Mouse (Mus musculus) telencephalon, adult 2 months (tissue): ENCODE results near the gene Itpr3.

Experiments
- DNase-seq: peaks from one replicate; pipeline ENCODE4 v3.0.0-alpha.2; 2011; ENCODE audit warnings: low read depth, low spot score

The Itpr3 gene

GRCm38 (mm10) chr17:27118676-27119539 is 61.8 kb downstream of the Itpr3 start:
- DNase-seq, result no peak

- DNase-seq, result no peak
Measured at GRCm38 (mm10) chr17:27119540-27119895, 62.4 kb downstream of the Itpr3 start.

- DNase-seq, result no peak
Measured at GRCm38 (mm10) chr17:27119954-27120353, 62.9 kb downstream of the Itpr3 start.

- DNase-seq, result no peak
Measured at GRCm38 (mm10) chr17:27120561-27121024, 63.5 kb downstream of the Itpr3 start.

DNA sequence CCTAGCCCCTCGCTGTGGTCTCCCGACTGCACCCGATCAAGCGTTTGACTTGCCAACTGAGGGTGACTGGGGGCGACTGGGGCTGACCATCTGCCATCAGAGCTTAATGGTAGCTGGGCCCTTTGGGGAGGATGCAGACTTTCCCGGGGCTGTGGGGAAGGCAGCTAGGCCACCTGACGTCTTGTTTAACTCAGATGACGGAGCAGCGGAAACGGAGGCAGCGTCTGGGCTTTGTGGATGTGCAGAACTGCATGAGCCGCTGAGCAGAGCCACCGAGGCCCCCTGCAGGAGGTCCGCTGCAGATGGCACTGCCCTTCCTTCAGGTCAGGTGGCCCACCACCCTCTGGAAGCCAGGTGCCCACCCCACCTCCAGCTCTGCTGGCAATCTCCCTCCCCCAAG is 64.2 kb downstream of the Itpr3 start:
- no peak for DNase-seq

DNA sequence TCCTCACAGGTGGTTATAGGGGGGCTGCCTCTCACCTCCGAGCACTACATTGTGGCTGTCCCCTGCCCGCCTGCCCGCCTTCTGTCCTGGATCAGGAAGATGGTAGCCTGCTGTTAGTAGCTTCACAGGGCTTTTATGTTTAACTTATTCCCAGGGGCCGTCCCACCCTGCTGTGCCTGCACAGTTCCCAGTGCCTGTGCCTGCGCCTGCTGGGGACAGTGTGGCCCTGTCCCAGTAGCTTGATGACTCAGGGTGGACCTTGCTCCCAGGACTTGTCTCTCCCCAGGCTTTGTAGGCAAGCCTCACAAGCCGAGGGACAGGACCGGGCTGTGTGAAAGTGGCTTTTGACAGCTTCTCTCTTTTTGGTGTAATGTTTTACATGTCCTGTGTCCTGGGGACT is 64.7 kb downstream of the Itpr3 start:
- no peak for DNase-seq

DNA sequence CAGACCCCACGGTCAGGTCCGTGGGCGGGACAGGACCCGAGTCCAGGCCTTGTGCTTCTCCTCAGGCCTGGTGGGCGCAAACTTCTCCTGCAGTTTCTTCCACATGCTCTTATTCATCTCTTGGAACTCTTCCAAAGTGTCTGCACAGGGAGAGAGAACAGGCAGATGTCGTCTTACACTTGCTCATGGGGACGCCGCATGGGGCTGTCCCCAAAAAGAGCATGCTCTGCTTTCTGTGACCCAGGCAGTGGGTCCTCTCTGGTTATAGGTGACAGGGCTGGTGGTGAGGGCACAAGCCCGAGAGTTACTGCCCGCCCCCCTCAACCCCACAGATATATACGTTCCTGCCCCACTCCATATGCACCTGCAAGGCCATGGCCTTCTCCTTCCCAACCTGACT is 65.6 kb downstream of the Itpr3 start:
- DNase-seq, result no peak

DNA sequence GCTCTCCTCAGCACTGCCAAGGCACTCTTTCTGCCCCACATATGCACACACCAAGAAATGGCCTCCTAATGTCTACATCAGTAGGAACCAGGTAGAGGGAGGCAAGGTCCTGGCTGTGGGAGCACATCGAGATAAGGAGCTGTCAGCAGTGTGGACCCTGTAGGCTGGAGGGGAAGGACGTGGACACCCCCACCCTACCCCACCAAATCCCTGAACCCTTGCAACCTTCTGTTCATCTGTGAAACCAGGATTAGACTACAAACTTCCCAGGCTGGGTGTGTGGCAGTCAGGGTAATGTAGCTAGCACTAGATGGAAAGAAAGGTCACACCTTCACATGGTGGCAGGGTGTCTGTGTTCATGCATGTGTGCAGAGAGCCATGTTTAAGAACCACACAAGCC is 66.0 kb downstream of the Itpr3 start:
- DNase-seq, result no peak

DNA sequence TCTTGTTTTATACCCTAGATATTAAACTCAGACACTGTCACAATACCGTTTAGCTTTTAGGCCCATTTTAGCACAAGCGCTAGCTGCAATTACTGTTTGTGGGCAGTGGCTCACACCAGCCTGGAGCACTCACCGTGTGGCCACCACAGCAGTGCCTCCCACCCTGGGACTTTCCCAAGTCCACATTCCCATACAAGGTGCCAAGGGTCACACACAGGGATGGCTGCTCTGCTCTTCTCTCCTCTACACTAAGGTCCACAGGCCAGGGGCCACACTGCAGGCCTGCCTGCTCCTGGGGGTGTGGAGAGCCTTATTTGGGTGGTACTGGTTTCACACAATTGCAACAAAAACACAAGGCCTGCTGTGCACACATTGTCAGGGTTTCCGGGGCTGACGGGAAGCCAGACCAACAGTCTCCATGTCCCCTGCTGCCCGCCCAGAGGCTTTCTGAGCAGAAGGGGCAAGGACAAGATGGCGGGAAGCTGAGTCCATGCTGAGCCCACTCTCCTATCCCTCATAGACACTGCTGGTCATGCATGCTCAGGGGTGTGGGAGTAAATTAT is 66.8 kb downstream of the Itpr3 start:
- no peak for DNase-seq

DNA sequence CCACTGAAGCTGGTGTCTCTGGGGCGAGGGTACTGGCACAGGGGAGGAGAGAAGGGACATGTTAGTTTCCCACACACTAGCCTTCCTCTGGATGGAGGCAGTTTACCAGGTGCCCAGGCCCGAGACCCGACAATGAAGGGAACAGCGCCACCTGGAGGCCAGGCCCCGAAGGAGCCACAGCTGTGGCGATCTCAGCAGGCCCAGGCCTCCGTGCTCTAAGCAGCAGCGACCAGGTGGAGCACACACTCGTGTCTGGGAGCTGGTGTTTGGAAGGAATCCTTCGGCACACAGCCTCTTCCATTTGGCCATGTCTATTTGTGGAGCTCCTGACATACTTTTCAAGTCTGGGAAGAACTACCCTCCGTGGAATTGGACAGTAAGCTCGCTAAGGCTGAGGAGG is 68.1 kb downstream of the Itpr3 start:
- peak; percentile 66 for DNase-seq

- no peak for DNase-seq
Measured at GRCm38 (mm10) chr17:27125669-27126202, 68.6 kb downstream of the Itpr3 start.

- DNase-seq, result no peak
Measured at GRCm38 (mm10) chr17:27126974-27127373, 69.9 kb downstream of the Itpr3 start.

DNA sequence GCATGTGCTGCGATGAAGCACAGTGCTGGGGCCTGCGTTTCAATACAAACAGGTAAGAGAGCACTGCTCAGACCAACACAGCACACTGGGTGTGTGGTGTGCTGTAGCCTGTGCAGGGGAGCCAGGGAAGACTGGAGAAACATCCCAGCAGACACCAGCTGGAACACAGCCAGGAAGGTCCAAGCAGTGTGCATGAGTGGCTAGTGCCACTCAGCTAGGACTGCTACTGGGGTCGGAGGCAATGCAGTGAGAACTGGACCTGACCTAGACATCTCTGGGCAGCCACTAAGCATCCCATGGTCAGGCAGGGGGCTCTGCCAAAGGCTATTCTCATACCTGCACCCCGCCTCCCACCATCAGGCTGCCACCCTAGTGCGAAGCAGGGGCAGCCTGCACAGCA is 71.1 kb downstream of the Itpr3 start:
- DNase-seq, result no peak

GRCm38 (mm10) chr17:27129291-27129690 is 72.2 kb downstream of the Itpr3 start:
- DNase-seq, result no peak

DNA sequence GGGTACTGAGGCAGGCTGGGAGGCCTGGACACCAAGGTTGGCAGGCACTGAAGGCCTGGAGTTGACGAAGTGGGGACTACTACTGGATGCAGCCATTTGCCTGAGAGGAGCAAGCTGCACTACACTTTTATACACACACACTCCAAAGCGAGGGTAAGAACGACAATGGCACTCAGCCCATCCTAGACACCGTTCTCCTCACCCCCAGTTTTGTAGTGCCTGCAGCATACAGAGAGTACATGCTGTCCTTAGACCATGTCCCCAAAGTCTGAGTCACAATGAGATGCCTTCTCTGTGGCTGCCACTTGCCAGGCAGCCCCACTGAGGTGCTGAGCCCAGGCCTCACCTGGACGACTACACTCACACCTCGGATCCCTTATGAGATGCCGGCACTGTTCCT is 72.7 kb downstream of the Itpr3 start:
- DNase-seq, result no peak

- DNase-seq, result no peak
Measured at GRCm38 (mm10) chr17:27130246-27130645, 73.1 kb downstream of the Itpr3 start.

- DNase-seq, result no peak
Measured at GRCm38 (mm10) chr17:27131240-27131665, 74.1 kb downstream of the Itpr3 start.

- DNase-seq, result peak; percentile 74
Measured at GRCm38 (mm10) chr17:27132238-27132637, 75.1 kb downstream of the Itpr3 start.

DNA sequence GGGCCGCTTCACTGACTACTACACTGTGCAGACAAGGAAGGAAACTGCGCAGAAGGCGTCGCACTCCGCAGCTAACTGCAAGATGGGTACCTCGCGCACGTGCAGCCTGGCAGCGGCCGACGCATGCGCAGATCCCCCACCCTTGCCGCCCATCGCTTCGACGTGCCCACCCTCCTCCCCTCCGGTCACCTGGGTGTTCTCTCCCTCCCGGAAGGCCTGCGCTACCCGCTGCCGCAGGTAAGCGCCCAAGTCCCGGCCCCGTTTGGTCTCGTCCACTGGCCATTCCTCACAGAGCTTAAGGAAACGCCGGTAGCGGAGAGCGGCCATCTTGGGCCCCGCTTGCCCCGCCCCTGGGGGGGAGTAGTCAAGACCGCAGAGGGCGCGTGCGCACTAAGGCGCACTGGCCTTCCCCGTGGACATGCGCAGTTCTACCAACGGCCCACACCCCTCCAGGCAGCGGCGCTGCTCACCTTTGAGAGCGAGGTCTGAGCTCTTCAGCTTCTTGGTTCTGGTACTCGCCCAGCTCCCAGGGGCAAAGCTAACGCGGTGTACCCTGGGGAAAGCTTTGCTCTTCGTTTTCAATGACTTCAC is 76.5 kb downstream of the Itpr3 start, which contains the start of gene Uqcc2:
Gene Uqcc2, minus strand, starts transcription at position 366 of the 591 bp plus-strand sequence.
- DNase-seq, result peak; percentile 92

GRCm38 (mm10) chr17:27134187-27134586 is 77.1 kb downstream of the Itpr3 start:
- DNase-seq, result no peak

DNA sequence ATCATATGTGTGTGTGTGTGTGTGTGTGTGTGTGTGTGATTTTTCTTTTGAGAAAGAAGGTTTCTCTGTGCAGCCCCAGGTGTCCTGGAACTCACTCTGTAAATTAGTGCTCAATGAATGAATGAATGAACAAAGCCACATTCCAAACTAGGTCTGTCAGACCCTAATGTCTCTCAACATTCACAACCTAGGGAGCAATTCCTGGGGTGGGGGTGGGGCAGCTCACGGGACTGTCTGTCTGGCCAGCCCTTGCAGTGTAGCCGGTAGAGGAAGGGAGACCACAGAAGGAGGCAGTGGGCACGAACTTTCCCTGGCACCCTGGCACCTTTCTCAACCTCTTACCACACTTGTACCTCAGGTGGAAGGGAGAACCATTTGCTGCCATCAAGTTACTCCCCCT is 77.6 kb downstream of the Itpr3 start:
- DNase-seq, result no peak

DNA sequence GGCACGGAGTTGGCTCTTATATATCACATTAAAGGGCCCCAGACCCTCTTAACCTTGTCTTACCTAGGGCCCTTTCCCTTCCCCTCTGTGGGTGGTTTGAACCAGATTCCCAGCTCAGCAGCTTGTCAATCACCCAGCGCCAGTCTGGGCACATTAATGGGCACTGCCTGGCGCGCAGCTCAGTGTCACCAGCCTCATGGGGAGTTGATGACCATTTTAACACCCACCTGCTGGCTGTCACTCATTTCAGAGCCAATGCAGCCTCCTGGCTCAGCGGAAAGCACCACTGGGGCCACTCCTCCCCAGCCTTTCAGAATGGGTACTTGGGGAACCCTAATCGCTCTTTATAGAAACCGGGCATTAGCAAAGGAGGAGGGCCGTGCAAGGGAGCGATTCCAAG is 81.3 kb downstream of the Itpr3 start:
- DNase-seq, result no peak

- DNase-seq, result no peak
Measured at GRCm38 (mm10) chr17:27139304-27139703, 82.2 kb downstream of the Itpr3 start.
